Mouse (Mus musculus) hindbrain, embryonic 11.5 days (tissue): ENCODE data around the gene Gadd45a. TPM values are rescaled to one million over a fixed set of nuclear protein-coding genes. Genes with fewer than 3 reads are reported as not detected.
A peak's percentile ranks its signal among the peaks of the same experiment; 100 is the strongest.

Source experiments
- ATAC-seq: fragments of 200-750 bp; cut with Nextera tagmentation; 2 replicates; pipeline ENCODE4 v1.8.0; 2017; ENCODE audit warnings: mild to moderate bottlenecking, moderate TSS enrichment, moderate library complexity; ENCODE audit not compliant: low FRiP score
- DNase-seq: peaks from one replicate; pipeline ENCODE4 v3.0.0-alpha.2; 2015; ENCODE audit warnings: low spot score
- H3K27ac ChIP-seq: fragments of 300-500 bp; sonication (generic); 2 replicates; pipeline ENCODE4 v1.5.1; 2014; ENCODE audit warnings: mild to moderate bottlenecking, low read depth, low read length
- H3K27me3 ChIP-seq: fragments of 300-500 bp; sonication (generic); 2 replicates; pipeline ENCODE4 v1.6.1; 2014; ENCODE audit warnings: mild to moderate bottlenecking, low read length, moderate library complexity, mixed read lengths; ENCODE audit not compliant: control insufficient read depth, insufficient read depth
- H3K36me3 ChIP-seq: fragments of 300-500 bp; sonication (generic); 2 replicates; pipeline ENCODE4 v1.6.1; 2014; ENCODE audit warnings: mild to moderate bottlenecking, low read length, moderate library complexity, mixed read lengths; ENCODE audit not compliant: control insufficient read depth, insufficient read depth
- H3K4me1 ChIP-seq: fragments of 300-500 bp; sonication (generic); replicated peaks from 2 replicates; pipeline ENCODE4 v1.6.1; 2014; ENCODE audit warnings: low read length, mixed read lengths; ENCODE audit not compliant: control insufficient read depth, insufficient read depth
- H3K4me2 ChIP-seq: fragments of 300-500 bp; sonication (generic); replicated peaks from 2 replicates; pipeline ENCODE4 v1.6.1; 2014; ENCODE audit warnings: mild to moderate bottlenecking, low read depth, low read length
- H3K4me3 ChIP-seq: fragments of 300-500 bp; sonication (generic); 2 replicates; pipeline ENCODE4 v1.5.1; 2014; ENCODE audit warnings: low read depth, low read length
- H3K9ac ChIP-seq: fragments of 300-500 bp; sonication (generic); 2 replicates; pipeline ENCODE4 v1.6.1; 2014; ENCODE audit warnings: low read depth, low read length
- H3K9me3 ChIP-seq: fragments of 300-500 bp; sonication (generic); 2 replicates; pipeline ENCODE4 v1.6.1; 2016; ENCODE audit warnings: low read length; ENCODE audit not compliant: control insufficient read depth
- WGBS: fragments of 180-500 bp; shearing (Covaris S2); extraction: QIAGEN DNeasy Blood & Tissue Kit; methylation state at CpG from one replicate; pipeline ENCODE4 v1.1.7; 2014; 5-methylcytosine and 5-hydroxymethylcytosine counted together
- polyA plus RNA-seq: library from polyadenylated mRNA; unstranded; fragments of >200 nt; fragmentation: Nextera tagmentation; extraction: Ambion mirVana; gene quantifications from 2 replicates; pipeline ENCODE4 v1.2.1, GENCODE M21; 2014

Gene Gadd45a
- polyA plus RNA-seq, 1 experiment from 2014 or later, result 17.7 TPM

DNA sequence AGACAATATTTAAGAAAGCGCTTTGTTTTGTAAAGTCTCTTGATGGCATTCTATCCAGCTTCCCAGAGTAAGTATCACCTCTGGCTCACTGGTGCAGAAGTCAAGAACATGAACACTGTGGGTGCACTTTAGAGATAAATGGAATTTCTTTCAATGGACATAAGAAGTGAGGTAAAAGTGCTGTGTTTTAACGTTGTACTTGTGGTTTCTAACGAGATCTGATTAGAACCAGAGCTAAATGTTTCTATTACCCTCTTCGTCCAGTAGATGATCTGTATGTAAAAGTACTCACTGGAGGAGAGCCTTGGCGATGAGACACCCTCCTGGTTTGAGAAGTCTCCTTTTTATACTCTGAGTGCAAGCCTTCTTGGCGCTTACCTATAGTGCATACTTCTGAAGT is 48.2 kb downstream of the Gadd45a start:
- Histone ChIP-seq H3K27me3 (no peaks in the 10 kb centered on the region), H3K36me3 (no peaks in the 10 kb centered on the region), H3K4me1 (no peaks in the 10 kb centered on the region), H3K9me3 (no peaks in the 10 kb centered on the region), H3K4me3 (no peak overlapping the region), H3K9ac (no peak overlapping the region), H3K27ac (no peak overlapping the region), H3K4me2 (no peak overlapping the region)
- WGBS, result 91% methylated on average over 6 of the region's 6 CpGs
- no peak for ATAC-seq
- DNase-seq, result no peak

- Histone ChIP-seq H3K27me3 (no peaks in the 10 kb centered on the region), H3K36me3 (no peaks in the 10 kb centered on the region), H3K27ac (no peak overlapping the region), H3K9me3 (no peaks in the 10 kb centered on the region), H3K9ac (no peak overlapping the region), H3K4me1 (no peaks in the 10 kb centered on the region), H3K4me2 (no peak overlapping the region), H3K4me3 (no peak overlapping the region)
- DNase-seq (no peak), ATAC-seq (no peak)
- WGBS, result 92% methylated on average over 9 of the region's 9 CpGs
Observed at GRCm38 (mm10) chr6:66988363-66988762, 48.9 kb downstream of the Gadd45a start.

DNA sequence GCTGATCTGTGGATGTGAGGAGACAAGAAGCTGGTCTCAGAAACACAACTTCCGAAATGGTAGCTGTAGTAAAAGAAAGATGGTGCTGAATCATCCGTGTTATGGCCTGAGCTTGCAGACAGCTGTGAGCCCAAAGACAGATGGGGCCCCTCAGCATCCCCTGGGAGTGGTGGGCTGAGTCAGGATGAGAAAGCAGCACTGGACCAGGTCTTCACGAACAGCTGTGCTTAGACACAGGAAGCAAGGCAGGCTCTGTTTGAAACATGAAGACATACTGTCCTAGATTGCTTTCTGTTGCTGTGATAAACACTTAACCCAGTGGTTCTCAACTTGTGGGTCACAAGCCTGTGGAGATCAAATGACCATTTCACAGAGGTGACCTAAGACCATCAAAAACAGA is 49.6 kb downstream of the Gadd45a start:
- no peak overlapping the region for H3K27ac ChIP-seq
- H3K9ac ChIP-seq, result no peak overlapping the region
- no peak overlapping the region for H3K4me2 ChIP-seq
- no peak overlapping the region for H3K4me3 ChIP-seq
- no peaks in the 10 kb centered on the region for H3K9me3 ChIP-seq
- DNase-seq, result no peak
- no peaks in the 10 kb centered on the region for H3K4me1 ChIP-seq
- ATAC-seq, result 0 out of 2 replicates have a peak, but pooled peaks have one; percentile 43
- no peaks in the 10 kb centered on the region for H3K27me3 ChIP-seq
- no peaks in the 10 kb centered on the region for H3K36me3 ChIP-seq
- WGBS, result 69% methylated on average over 3 of the region's 3 CpGs

DNA sequence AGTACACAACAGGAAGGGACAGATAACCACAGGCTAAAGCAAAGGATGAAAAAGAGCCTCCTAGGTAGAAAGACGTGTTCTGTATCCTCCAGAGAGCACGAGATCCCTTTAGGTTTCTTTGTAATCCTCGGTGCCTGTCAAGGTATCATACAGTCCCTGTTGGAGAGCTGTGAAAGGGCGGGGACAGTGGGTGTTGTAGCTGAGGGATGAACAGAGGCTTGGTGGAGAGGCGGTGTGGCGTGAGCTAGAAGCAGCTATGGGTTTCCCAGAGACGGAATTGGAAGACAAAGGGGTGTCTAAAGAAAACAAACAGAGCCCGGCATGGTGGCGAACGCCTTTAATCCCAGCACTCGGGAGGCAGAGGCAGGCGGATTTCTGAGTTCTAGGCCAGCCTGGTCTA is 51.2 kb downstream of the Gadd45a start:
- no peak for ATAC-seq
- no peak for DNase-seq
- Histone ChIP-seq H3K36me3 (no peaks in the 10 kb centered on the region), H3K27ac (no peak overlapping the region), H3K4me3 (no peak overlapping the region), H3K9ac (no peak overlapping the region), H3K27me3 (no peaks in the 10 kb centered on the region), H3K4me1 (no peaks in the 10 kb centered on the region), H3K9me3 (no peaks in the 10 kb centered on the region), H3K4me2 (no peak overlapping the region)
- WGBS, result 86% methylated on average over 12 of the region's 12 CpGs

DNA sequence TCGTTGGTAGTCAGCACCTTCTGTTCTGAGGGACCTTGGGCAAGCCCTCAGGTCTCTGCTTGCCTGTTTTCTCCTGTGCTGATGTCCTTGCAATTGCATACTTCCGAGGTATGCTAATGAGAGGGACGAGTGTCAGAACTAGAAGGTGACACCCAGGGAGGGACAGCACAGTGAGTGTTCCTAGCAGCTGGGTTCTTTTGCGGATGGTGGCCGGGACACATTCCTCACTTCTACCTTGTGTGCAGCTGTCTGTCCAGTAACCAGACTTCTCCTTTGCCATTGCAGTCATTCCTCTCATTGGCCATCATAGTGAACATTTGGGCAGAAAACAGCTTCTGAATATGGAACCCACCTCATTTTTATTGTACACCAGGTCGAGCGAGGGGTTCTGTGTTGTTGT is 51.8 kb downstream of the Gadd45a start:
- no peaks in the 10 kb centered on the region for H3K36me3 ChIP-seq
- DNase-seq, result no peak
- H3K9ac ChIP-seq, result no peak overlapping the region
- H3K9me3 ChIP-seq, result no peaks in the 10 kb centered on the region
- H3K27ac ChIP-seq, result no peak overlapping the region
- H3K4me1 ChIP-seq, result no peaks in the 10 kb centered on the region
- H3K4me2 ChIP-seq, result no peak overlapping the region
- no peaks in the 10 kb centered on the region for H3K27me3 ChIP-seq
- H3K4me3 ChIP-seq, result no peak overlapping the region
- 72% methylated on average over 7 of the region's 7 CpGs for WGBS
- no peak for ATAC-seq

Other genes starting within 250 kb of the Gadd45a start
- not detected in 2 replicates for gene Vmn1r39, start 226.8 kb downstream of the Gadd45a start, polyA plus RNA-seq
- 49.4 and 52.7 TPM in 2 replicates for gene Gng12, start 141.1 kb downstream of the Gadd45a start, polyA plus RNA-seq
- gene Serbp1, start 200.7 kb upstream of the Gadd45a start, polyA plus RNA-seq, result 546 and 563 TPM in 2 replicates